Mouse (Mus musculus) bone marrow macrophage, adult 2 months (primary cell): Measurements from ENCODE around the gene Ttpal.

Experiments
- CTCF ChIP-seq: IDR thresholded peaks from 2 replicates; pipeline ENCODE4 v1.5.1; 2012; ENCODE audit warnings: low read depth, mild to moderate bottlenecking, low read length, moderate library complexity
- POLR2A ChIP-seq: IDR thresholded peaks from 2 replicates; pipeline ENCODE4 v1.6.1; 2012; ENCODE audit warnings: mild to moderate bottlenecking, low read depth, low read length, borderline replicate concordance

GRCm38 (mm10) chr2:163643576-163643971 lies 41.5 kb downstream of the Ttpal start:
- TF ChIP-seq CTCF (no peak), POLR2A (no peak)
